Mouse (Mus musculus) hindbrain, embryonic 11.5 days (tissue): ENCODE measurements around the gene Rras2. TPM values are rescaled to one million over a fixed set of nuclear protein-coding genes. Genes with fewer than 3 reads are reported as not detected.

ENCODE experiments used
- ATAC-seq: fragments of 200-750 bp; cut with Nextera tagmentation; 2 replicates; pipeline ENCODE4 v1.8.0; 2017; ENCODE audit warnings: mild to moderate bottlenecking, moderate TSS enrichment, moderate library complexity; ENCODE audit not compliant: low FRiP score
- DNase-seq: peaks from one replicate; pipeline ENCODE4 v3.0.0-alpha.2; 2015; ENCODE audit warnings: low spot score
- H3K27ac ChIP-seq: fragments of 300-500 bp; sonication (generic); 2 replicates; pipeline ENCODE4 v1.5.1; 2014; ENCODE audit warnings: mild to moderate bottlenecking, low read depth, low read length
- H3K27me3 ChIP-seq: fragments of 300-500 bp; sonication (generic); 2 replicates; pipeline ENCODE4 v1.6.1; 2014; ENCODE audit warnings: mild to moderate bottlenecking, low read length, moderate library complexity, mixed read lengths; ENCODE audit not compliant: control insufficient read depth, insufficient read depth
- H3K36me3 ChIP-seq: fragments of 300-500 bp; sonication (generic); 2 replicates; pipeline ENCODE4 v1.6.1; 2014; ENCODE audit warnings: mild to moderate bottlenecking, low read length, moderate library complexity, mixed read lengths; ENCODE audit not compliant: control insufficient read depth, insufficient read depth
- H3K4me1 ChIP-seq: fragments of 300-500 bp; sonication (generic); replicated peaks from 2 replicates; pipeline ENCODE4 v1.6.1; 2014; ENCODE audit warnings: low read length, mixed read lengths; ENCODE audit not compliant: control insufficient read depth, insufficient read depth
- H3K4me2 ChIP-seq: fragments of 300-500 bp; sonication (generic); replicated peaks from 2 replicates; pipeline ENCODE4 v1.6.1; 2014; ENCODE audit warnings: mild to moderate bottlenecking, low read depth, low read length
- H3K4me3 ChIP-seq: fragments of 300-500 bp; sonication (generic); 2 replicates; pipeline ENCODE4 v1.5.1; 2014; ENCODE audit warnings: low read depth, low read length
- H3K9ac ChIP-seq: fragments of 300-500 bp; sonication (generic); 2 replicates; pipeline ENCODE4 v1.6.1; 2014; ENCODE audit warnings: low read depth, low read length
- H3K9me3 ChIP-seq: fragments of 300-500 bp; sonication (generic); 2 replicates; pipeline ENCODE4 v1.6.1; 2016; ENCODE audit warnings: low read length; ENCODE audit not compliant: control insufficient read depth
- WGBS: fragments of 180-500 bp; shearing (Covaris S2); extraction: QIAGEN DNeasy Blood & Tissue Kit; methylation state at CpG from one replicate; pipeline ENCODE4 v1.1.7; 2014; 5-methylcytosine and 5-hydroxymethylcytosine counted together
- polyA plus RNA-seq: library from polyadenylated mRNA; unstranded; fragments of >200 nt; fragmentation: Nextera tagmentation; extraction: Ambion mirVana; gene quantifications from 2 replicates; pipeline ENCODE4 v1.2.1, GENCODE M21; 2014

Gene Rras2
- polyA plus RNA-seq, 1 experiment from 2014 or later = 24.3 TPM

DNA sequence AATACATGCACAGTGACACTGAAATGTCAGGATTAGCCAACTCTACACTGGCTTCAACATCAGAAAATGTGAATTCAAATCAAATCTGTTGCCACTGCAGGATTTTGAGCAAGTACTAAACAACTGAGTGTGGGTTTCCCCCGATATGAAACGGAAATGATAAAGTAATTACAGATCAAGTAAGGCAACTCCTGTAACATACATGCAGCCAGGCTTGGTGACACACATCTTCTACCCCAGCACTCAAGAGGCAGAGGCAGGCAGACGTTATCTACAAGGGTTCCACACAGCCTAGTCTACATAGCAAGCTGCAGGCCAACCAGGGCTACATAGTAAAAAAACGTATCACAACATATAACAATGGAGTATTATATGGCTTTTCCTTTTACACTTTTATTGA, 14.4 kb downstream of the Rras2 start:
- Histone ChIP-seq H3K27ac (no peak overlapping the region), H3K4me2 (no peak overlapping the region), H3K9ac (no peak overlapping the region), H3K4me3 (no peak overlapping the region), H3K4me1 (no peaks in the 10 kb centered on the region), H3K36me3 (no peaks in the 10 kb centered on the region), H3K27me3 (no peaks in the 10 kb centered on the region), H3K9me3 (no peaks in the 10 kb centered on the region)
- ATAC-seq (no peak), DNase-seq (no peak)
- WGBS = 91% methylated on average over 4 of the region's 4 CpGs

DNA sequence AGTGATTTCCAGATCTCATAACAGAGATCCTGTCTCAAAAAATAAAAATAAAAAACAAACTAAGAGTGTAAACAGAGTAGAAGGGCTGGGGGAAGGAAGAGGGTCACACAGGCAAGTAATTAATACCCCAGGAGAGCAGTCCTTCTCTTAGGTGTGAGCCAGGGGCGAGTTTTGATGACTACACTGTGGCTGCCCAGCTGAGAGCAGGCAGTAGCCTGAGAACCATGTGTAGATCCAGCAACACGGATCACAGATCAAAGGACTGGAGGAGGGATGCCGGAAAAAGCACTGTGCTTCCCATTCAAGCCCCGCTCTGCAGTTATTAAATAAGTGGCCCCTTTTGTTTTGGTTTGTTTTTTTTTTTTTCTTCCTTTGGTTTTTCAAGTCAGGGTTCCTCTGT, 15.0 kb downstream of the Rras2 start:
- DNase-seq = no peak
- H3K9ac ChIP-seq = no peak overlapping the region
- no peaks in the 10 kb centered on the region for H3K4me1 ChIP-seq
- no peak overlapping the region for H3K4me3 ChIP-seq
- no peaks in the 10 kb centered on the region for H3K36me3 ChIP-seq
- ATAC-seq = no peak
- WGBS = 62% methylated on average over 4 of the region's 4 CpGs
- H3K9me3 ChIP-seq = no peaks in the 10 kb centered on the region
- H3K27ac ChIP-seq = no peak overlapping the region
- no peak overlapping the region for H3K4me2 ChIP-seq
- H3K27me3 ChIP-seq = no peaks in the 10 kb centered on the region

DNA sequence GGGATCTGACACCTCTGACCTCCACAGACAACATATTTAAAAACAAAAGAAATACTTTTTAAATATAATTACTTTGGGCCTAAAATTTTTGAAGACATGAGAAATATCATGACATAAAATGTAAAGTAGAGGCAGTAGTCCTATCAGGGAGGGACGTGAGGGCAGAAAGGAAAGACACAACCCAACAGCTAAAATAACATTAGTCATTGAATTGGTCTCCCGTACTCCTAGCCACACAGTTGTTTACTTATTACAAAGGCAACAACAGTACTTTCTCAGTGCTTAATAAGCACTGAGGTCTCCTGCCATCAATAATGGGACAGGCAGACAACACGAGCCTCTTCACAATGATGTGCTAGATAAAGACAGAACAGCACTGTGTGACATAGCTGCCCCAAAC, 16.2 kb downstream of the Rras2 start:
- Histone ChIP-seq H3K4me1 (no peaks in the 10 kb centered on the region), H3K36me3 (no peaks in the 10 kb centered on the region), H3K4me2 (no peak overlapping the region), H3K9ac (no peak overlapping the region), H3K27me3 (no peaks in the 10 kb centered on the region), H3K9me3 (no peaks in the 10 kb centered on the region), H3K27ac (no peak overlapping the region), H3K4me3 (no peak overlapping the region)
- ATAC-seq = no peak
- no peak for DNase-seq
- 47% methylated on average over 3 of the region's 3 CpGs for WGBS

DNA sequence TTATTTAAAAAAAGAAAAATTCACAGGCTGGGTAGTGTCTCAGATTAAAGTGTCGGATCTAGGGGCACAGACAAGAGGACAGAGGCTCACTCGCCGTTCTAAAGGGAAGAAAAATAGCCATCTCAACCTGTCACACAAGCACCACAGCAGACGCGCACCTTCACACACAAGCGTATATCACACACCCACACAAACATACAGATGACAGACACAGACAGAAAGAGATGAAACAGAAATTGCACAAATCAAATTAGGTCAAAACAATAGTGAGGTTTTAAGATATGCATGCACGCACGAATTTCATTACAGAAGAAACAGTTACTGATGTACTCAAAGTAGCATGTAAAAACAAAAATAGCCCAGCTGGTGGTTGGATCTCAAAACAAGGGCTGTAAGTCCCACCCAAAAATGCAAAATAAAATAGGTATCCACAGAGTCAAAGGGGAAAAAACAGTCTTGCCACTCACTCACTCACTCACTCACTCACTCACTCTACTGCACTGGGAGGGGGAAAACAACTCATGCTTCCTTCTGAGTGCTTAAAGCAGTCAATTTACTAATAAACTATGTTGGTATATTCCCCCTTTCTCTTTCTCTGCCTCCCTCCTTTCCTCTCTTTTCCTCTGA, 23.9 kb downstream of the Rras2 start:
- no peak overlapping the region for H3K9ac ChIP-seq
- no peaks in the 10 kb centered on the region for H3K9me3 ChIP-seq
- no peak overlapping the region for H3K27ac ChIP-seq
- no peak overlapping the region for H3K4me3 ChIP-seq
- H3K4me2 ChIP-seq = no peak overlapping the region
- DNase-seq (no peak), ATAC-seq (no peak)
- WGBS = 82% methylated on average over 8 of the region's 8 CpGs
- H3K4me1 ChIP-seq = no peaks in the 10 kb centered on the region
- no peaks in the 10 kb centered on the region for H3K27me3 ChIP-seq
- H3K36me3 ChIP-seq = no peaks in the 10 kb centered on the region

DNA sequence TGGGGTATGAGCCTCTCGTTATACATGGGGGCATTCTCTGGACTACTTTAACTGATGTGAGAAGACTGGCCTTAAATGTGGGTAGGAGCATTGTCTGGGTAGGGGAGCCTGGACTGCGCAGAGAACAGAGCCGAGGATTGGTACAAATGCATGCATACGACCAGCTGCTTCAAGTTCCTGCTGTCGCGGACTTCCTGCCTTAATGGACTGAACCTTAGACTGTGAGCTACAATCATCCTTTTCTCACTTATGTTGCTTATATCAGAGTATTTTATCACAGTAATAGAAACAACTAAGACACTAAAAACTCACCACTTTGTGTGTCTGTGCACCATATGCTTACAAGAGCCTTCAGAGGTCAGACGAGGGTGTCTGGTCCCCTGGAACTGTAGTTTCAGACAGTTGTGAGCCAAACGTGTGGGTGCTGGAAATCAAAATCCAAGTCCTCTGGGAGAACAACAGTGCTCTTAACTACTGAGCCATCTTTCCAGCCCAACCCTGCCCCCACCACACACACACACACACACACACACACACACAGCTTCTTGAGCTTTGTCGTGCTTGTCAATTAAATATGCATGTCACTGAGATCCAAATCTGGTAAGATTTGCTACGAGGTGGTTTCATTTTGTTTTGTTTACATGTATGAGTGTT, 26.6 kb downstream of the Rras2 start:
- no peaks in the 10 kb centered on the region for H3K36me3 ChIP-seq
- H3K27me3 ChIP-seq = no peaks in the 10 kb centered on the region
- H3K4me2 ChIP-seq = no peak overlapping the region
- H3K9me3 ChIP-seq = no peaks in the 10 kb centered on the region
- whole genome bisulfite sequencing = 82% methylated on average over 10 of the region's 10 CpGs
- ATAC-seq = no peak
- no peak overlapping the region for H3K9ac ChIP-seq
- no peaks in the 10 kb centered on the region for H3K4me1 ChIP-seq
- no peak overlapping the region for H3K27ac ChIP-seq
- H3K4me3 ChIP-seq = no peak overlapping the region
- DNase-seq = no peak

DNA sequence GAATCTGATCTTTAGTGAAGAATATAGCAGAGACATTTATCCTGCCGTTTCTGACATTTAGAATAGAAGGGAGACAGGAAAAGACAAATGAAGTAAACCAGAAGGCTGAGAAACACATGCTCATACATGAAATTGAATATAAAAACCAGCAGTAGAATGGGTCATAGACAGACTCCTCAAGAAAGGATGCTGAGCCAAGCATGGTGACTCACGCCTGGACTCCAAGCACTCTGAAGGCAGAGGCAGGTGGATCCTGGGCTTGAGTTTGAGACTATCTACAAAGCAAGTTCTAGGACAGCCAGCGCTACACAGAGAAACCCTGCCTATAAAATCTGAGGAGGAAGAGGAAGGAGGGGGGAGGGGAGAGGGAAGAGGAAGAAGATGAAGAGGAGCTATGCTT, 27.4 kb downstream of the Rras2 start:
- Histone ChIP-seq H3K4me2 (no peak overlapping the region), H3K4me1 (no peaks in the 10 kb centered on the region), H3K27me3 (no peaks in the 10 kb centered on the region), H3K9ac (no peak overlapping the region), H3K9me3 (no peaks in the 10 kb centered on the region), H3K27ac (no peak overlapping the region), H3K36me3 (no peaks in the 10 kb centered on the region), H3K4me3 (no peak overlapping the region)
- 81% methylated on average over 3 of the region's 3 CpGs for WGBS
- DNase-seq (no peak), ATAC-seq (no peak)

DNA sequence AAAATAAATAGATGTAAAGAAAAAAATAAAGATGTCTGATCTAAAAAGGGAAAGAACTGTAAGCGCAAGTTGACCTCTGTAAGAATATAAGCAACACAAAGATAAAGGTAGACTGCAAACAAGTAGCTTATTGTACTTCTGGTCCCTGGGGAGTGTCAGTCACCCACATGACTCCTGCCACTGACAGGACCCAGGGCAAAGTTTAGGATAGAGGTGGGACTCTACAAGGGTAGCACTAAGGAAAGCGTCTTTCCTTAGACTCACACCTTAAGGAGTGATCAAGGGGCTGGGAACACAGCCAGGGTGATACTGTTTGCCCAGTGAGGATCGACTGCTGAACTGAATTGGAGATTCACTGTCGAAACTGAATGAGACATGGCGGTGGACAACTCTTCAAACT, 28.7 kb downstream of the Rras2 start:
- no peak overlapping the region for H3K27ac ChIP-seq

DNA sequence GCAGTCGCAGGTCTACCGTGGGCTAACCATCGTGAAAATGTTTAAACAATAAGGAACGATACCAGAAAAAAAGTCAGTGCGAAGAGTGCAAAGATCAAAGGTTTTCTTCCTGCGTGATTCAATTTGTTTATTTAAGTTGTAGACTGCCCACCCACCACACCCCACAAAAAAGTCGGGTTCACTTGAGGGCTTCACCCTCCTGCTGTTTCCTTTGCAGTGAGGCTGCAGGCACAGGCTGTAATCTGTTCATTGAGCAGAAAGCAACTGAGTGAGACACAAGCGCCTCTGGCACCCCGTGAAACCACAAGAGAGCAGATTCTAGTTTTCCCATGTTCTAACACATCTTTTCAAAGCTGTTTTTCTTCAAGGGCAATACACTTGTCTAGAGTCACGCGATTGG, 29.6 kb downstream of the Rras2 start:
- Histone ChIP-seq H3K36me3 (no peaks in the 10 kb centered on the region), H3K27ac (no peak overlapping the region), H3K9me3 (no peaks in the 10 kb centered on the region), H3K27me3 (no peaks in the 10 kb centered on the region), H3K4me3 (no peak overlapping the region), H3K9ac (no peak overlapping the region), H3K4me1 (no peaks in the 10 kb centered on the region), H3K4me2 (no peak overlapping the region)
- 16% methylated on average over 11 of the region's 11 CpGs for WGBS
- DNase-seq (no peak), ATAC-seq (no peak)

More for the DNA sequence above, 28.7 kb downstream of the Rras2 start:
- Histone ChIP-seq H3K36me3 (no peaks in the 10 kb centered on the region), H3K27me3 (no peaks in the 10 kb centered on the region), H3K9ac (no peak overlapping the region), H3K4me2 (no peak overlapping the region), H3K9me3 (no peaks in the 10 kb centered on the region), H3K4me1 (no peaks in the 10 kb centered on the region), H3K4me3 (no peak overlapping the region)
- ATAC-seq (no peak), DNase-seq (no peak)
- 66% methylated on average over 5 of the region's 5 CpGs for WGBS

DNA sequence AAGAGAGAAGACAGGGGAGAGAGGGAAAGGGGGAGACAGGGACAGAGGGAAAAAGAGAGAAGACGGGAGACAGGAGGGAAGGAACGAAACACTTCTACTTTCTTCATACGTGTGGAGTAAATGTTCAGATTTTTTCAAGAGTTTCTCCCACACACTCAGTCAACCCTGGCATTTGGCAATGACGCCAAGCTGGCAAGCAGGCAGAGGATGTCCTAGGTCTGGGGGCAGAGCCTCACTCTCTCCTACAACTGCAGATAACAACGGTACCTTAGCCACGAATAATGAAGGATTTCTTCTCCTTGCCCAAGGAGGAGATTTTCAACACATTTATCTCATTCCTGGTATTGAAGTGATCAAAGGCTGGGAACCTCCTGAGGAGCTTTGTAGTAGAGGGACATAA, 30.2 kb downstream of the Rras2 start:
- Histone ChIP-seq H3K9ac (no peak overlapping the region), H3K36me3 (no peaks in the 10 kb centered on the region), H3K4me3 (no peak overlapping the region), H3K9me3 (no peaks in the 10 kb centered on the region), H3K27me3 (no peaks in the 10 kb centered on the region), H3K4me1 (no peaks in the 10 kb centered on the region), H3K4me2 (no peak overlapping the region), H3K27ac (no peak overlapping the region)
- DNase-seq = no peak
- WGBS = 57% methylated on average over 6 of the region's 6 CpGs
- ATAC-seq = no peak
